Mouse (Mus musculus) thymus, adult 18-20 months (tissue): ENCODE results near the gene Wipf3.

Experiments used
- DNase-seq, 2 experiments: peaks; one replicate each; pipeline ENCODE4 v3.0.0; 2022; ENCODE audit warnings: mixed read lengths in 2 of 2

Wipf3 gene

DNA sequence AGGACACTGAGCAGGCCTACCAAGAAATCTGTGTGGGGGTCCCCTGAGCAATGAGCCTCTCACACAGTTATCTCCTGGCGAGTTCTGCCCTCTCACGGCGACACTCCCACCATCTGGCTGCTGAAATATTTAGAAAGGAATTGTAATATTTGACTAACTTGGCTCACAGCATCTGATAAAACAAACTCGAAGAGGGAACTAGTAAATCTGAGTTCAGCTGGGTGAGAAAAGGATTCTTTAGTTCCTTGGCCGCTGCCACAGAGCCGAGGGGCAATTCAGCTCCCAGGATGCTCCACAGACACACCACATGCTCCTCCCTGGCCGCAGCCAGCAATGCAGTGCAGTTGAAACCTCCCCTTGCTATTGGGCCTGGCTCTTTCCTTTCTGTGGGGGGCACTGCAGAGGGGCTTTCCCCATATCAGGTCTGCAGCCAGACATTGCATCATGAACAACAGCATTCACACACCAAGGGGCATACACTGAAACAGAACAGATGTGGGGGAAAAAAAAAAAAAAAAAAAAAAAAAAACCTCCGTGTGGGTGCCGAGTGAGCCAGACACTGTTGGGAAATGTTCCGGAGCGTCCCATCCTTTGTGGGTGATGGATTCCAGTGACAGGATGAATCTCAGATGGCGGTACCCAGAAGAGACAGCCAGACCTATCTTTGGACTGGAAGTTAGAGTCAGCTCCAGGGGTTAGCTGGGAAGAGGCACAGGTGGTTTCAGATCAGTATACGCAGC lies 3.6 kb downstream of the Wipf3 start:
- no peak for DNase-seq

DNA sequence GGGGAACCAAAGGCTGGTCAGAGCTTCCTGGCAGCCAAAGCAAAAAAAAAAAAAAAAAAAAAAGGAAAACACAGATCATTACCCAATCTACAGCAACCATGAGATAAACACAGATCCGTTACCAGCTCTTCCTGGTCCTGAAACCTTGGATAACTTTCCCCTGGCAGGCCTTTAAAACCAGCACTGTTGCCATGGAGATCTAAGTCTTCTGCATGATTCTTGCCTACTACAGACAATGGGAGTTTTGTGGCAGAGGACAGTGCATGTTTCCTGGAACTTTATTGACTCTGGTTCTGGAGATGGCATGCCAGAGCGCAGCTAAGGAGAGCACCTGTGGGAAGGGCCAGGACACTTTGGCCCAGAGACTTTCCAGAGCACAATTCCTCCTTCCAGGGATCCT lies 4.8 kb downstream of the Wipf3 start:
- no peak for DNase-seq

DNA sequence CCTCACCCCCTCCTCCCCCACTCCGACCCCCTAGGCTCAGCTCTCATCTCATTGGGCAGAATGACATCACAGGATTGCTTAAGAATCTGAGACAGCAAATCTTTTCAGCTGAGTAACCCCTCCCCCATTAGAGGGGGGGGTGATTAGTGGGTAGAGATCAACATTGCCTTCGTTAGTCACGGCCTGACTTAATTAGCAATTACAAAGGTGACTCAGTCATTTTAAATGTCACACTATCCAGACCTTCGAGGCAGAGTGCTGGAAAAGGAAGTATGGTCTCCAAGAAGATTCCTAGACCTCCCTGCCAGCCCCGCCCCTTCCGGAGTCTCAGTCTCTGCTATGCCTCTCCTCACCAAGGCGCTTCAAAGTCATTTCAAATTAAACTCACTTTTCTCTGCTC lies 6.3 kb downstream of the Wipf3 start:
- DNase-seq, result no peak

- no peak for DNase-seq
Measured at GRCm38 (mm10) chr6:54436286-54436685, 6.9 kb downstream of the Wipf3 start.

GRCm38 (mm10) chr6:54438510-54438909 lies 9.1 kb downstream of the Wipf3 start:
- DNase-seq, result no peak

DNA sequence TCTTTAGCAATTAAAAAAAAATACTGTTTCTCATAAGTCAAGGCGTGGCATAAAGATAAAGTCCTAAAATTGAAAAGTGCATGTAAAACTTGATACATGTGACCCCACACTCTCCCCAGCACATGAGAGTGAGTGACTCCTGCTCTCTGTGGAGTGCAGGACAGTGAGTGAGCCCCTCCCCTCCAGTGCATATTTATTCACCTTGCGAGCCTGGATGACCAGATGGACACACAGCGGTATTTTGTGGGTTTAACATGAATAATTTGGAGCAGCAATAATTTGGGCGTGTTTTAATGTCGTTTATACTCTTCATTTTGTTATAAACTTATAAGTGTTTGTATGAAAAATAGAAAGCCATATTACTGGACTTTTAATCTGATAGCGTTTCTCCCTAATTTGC lies 11.3 kb downstream of the Wipf3 start:
- DNase-seq, result no peak

GRCm38 (mm10) chr6:54443657-54444056 lies 14.3 kb downstream of the Wipf3 start:
- no peak for DNase-seq

- DNase-seq, result no peak
Measured at GRCm38 (mm10) chr6:54444086-54444485, 14.7 kb downstream of the Wipf3 start.

GRCm38 (mm10) chr6:54445249-54445818 lies 15.9 kb downstream of the Wipf3 start:
- no peak for DNase-seq

DNA sequence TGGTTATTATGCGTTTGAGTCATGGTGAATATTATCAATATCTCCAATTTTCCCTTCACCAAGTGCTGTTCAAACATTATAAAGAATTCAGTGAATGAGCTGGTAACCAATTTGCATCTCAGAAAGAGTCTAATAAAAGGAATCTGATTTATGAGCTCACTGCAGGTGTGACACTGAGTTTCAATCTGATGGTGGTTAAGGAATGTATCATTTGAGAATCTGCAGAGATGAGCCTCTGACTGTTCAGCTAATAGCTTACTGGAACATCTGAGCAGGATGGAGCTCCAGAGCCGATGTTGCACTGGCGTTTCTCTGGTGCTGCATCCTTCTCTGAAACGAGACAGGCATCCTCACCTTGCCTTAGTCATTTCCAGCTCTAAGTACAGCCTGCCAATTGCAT lies 17.9 kb downstream of the Wipf3 start:
- no peak for DNase-seq

DNA sequence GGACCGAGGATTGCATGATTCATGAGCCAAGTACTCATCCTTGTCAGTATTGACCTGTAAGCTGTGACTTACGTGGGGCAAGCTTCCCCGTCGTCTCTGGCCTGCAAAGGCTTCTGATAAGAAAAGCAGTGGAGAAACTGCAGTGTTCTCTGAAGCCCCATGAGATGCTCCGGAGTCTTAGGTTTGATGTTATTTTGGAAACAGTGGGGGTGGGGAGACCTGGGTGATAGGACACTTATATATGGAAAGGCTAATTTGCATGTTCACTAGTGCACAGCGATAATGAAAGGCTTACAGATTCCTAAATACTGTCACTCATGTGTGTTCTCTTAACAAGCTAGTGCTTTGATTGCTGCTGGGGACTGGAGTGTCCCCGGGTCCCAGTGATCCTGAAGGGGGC lies 30.3 kb downstream of the Wipf3 start:
- DNase-seq, result no peak

DNA sequence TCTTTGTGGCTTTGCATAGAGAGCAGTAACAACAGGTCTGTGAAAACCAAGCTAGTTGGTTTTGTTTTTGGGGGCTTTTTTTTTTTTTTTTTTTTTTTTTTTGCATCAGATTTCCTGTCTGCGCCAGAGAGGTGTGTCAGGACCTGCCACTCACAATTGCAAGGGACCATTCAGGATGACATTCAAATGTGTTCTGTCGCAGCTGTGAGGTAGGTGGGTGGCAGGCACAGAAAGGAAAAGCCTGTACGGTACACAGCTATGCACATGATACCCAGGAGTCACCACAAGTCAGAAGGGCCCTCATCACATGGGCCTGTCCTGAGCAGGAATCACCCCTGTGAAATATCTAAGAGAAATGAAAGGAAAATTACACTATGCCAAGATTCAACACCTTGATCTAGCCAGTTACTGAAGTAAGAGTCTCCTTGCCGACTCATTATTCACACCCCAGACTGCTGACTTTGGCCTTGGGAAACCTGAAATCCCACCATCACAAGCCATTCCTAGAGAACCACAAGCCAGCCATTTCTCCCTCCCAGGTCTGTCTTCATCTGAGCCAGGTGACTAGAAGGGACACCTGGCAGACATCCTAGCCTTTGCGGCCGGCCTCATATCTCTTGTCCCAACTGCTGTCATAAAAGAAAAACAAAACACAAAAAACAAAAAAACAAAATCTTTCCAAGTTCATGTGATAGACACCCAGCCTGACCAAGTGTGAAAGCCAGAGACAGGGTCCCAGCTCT lies 30.9 kb downstream of the Wipf3 start:
- DNase-seq, result no peak

GRCm38 (mm10) chr6:54460915-54461671 lies 31.7 kb downstream of the Wipf3 start:
- no peak for DNase-seq

DNA sequence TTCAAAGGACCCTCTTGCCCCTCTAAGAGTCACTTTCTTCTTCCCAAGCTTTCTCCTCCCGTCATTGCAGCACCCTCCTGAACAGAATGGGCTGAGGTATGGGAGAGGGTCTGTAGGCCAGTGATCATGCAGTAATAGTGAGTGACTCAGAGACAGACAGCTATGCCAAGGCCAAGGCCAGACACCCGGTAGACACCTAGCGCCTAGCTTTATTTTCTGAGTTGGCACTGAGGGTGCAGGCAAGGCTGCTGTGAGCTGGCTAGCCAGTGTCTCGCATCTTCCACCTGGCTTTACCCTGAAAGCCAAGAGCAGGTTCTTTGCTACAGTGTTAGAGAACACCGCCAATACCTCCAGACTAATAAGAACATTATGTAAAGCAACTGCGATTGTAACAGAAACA lies 33.4 kb downstream of the Wipf3 start:
- no peak for DNase-seq

GRCm38 (mm10) chr6:54463701-54464458 lies 34.5 kb downstream of the Wipf3 start:
- no peak for DNase-seq

DNA sequence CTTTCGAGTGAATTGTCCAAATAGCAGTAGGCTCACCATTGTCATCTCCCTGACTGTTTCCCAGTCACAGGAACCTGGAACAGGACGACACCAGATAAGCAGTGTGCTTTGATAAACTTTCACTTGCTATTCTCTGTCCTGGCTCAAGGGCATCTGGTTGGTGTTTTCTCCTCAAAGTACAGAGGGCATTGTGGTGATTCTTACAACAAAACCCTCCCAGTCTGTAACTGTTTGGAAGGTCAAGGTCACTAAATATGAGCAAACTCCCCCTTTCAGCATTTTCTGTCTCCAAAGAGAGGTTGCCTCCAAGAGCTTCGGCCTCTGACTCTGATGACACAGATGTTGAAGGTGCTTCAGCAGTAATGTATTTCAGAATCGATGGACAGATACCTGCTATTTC lies 35.5 kb downstream of the Wipf3 start:
- no peak for DNase-seq

DNA sequence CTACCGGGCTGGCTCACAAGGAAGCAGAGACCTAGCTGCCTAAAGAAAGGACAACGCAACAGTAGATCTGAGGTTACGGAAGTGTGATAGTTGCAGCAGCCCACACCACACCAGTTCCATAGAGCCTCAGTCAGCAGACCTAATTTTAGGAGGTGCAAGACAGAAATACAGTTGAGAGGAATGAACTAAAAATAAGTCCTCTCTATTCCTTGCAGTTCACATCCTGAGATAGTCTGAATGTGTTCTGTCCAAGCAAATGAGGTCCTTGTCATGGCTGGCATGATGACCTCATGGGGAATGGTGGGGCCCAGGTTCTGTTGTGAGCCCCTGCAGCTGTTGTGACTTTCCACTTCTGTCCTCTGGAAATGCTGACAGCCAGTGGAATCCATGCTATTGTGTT lies 38.0 kb downstream of the Wipf3 start:
- DNase-seq, result no peak

DNA sequence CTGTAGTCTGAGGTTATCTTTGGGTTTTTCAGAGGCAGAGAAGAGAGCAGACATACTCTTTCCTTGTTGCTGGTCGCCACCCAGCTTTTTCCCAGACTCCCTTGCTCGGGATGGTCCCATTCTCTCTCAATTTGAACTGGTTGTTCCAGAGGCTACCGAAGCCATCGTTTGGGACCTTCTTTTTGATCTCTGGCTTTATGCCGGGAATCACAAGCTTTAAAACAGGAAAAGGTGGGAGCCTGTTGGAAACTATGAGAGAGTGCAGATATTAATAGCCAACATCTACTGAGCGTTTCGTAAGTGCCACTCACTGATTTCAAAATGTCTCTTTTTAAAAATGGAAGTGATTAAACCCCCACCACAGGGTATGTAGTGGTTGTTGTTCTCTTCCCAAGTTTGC lies 42.5 kb downstream of the Wipf3 start:
- DNase-seq, result no peak

DNA sequence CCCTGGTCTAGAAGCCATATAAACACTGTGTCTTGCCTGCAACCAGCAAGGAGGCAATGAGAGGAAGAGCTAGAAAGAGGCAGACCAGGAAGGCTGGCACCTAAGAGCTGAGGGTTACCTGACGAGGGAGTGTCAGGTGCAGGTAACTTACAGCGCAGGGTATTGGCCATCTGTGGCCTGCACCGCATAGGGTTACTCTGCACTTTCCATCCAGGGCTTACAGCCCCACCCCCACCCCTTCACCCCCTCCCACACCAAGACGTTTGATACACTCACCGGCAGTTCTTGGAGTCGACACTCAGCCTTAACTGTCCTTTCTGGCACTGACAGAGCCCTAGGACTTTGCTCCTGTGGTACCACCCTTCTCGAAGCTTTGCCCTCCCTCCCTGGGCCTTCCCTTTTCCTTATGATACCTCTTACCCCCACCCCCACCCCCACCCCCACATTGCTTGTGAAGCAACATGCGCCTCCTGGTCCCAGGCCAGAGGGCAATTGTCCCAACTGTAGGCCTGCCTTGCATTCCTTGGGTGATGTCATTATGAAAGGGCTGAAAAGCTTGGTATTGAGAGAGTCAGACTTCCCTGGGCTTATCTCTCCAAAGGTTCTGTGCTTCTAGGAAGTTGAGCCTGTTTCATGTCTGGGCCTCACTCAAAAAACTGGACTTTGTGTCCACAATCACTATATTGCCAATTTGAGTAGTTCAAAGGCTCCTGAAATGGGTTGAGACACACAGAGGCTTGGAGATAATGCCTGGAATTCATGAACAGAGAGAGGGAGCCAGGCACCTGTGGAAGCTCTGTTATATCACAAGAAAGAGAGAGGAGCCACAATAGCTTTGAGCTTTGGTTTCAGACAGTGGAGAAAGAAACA lies 43.7 kb downstream of the Wipf3 start:
- DNase-seq, result no peak

DNA sequence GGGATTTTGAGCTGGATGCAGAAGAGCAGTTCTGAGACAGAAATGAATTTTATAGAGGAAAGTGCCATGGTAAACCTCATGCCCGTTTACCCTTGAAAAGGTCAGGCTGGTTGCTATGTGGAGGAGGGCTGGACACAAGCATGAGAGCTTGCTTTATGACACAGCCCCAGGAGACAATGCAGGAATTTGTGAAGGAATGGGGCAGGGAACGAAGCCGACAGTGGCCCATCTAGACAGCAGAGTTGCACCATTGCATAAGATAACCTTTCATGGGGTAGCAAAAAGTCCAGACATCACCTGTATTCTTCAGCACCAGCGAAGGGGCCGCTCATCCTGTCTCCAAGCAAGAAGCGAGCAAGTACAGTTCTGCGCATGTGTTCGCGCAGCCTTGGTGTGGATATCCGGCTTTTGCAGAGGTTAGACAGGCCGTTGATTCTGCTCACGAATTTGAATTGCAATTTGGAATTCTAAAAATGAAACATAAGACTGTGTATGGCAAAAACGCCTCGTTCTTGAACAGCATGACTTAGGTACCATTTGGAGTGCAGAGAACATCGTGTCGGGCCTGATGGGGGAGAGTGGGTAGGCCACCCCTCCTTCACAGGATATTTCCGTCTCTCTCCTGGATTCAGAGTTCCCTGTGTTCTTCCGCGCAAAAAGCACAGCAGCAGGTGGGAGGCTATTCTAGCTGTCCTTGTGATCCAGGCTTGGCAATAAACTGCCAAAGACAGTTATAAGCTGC lies 46.7 kb downstream of the Wipf3 start:
- no peak for DNase-seq
